Mouse (Mus musculus) urinary bladder, postnatal 4 days (tissue): ENCODE data around the gene Ddx27.
A peak's percentile ranks its signal among the peaks of the same experiment; 100 is the strongest.
"Not testable (repeated sequence)": the region's sequence is repeated elsewhere in the genome, so short reads cannot be mapped to it uniquely, and the experiment has no call there.

Experiments
- DNase-seq, 2 experiments: peaks; one replicate each; pipeline ENCODE4 v3.0.0; 2021 to 2022; ENCODE audit warnings: low spot score in 2 of 2

The Ddx27 gene

GRCm38 (mm10) chr2:167014702-167015381, at the start of gene Ddx27:
Gene Ddx27 (plus strand): TSS chr2:167015193.
- peak; percentile 87 to 95 for DNase-seq

- DNase-seq: no peak
Observed at GRCm38 (mm10) chr2:166973153-166973552, 41.8 kb upstream of the Ddx27 start.

GRCm38 (mm10) chr2:166974177-166974872, 40.7 kb upstream of the Ddx27 start:
- DNase-seq: no peak

GRCm38 (mm10) chr2:166976356-166976755, 38.6 kb upstream of the Ddx27 start:
- no peak for DNase-seq

- DNase-seq: no peak
Observed at GRCm38 (mm10) chr2:166977490-166977889, 37.5 kb upstream of the Ddx27 start.

GRCm38 (mm10) chr2:166980161-166980560, 34.8 kb upstream of the Ddx27 start:
- DNase-seq: no peak

GRCm38 (mm10) chr2:166983351-166983894, 31.6 kb upstream of the Ddx27 start:
- DNase-seq: no peak

- no peak for DNase-seq
Observed at GRCm38 (mm10) chr2:166990861-166991260, 24.1 kb upstream of the Ddx27 start.

- DNase-seq: no peak
Observed at GRCm38 (mm10) chr2:166991945-166992344, 23.0 kb upstream of the Ddx27 start.

GRCm38 (mm10) chr2:166995021-166995795, 19.8 kb upstream of the Ddx27 start:
- DNase-seq: no peak

- peak; percentile 95 for DNase-seq
Observed at GRCm38 (mm10) chr2:166995796-166996532, 19.0 kb upstream of the Ddx27 start, which contains the start of gene Stau1. Gene Stau1 (minus strand): TSS chr2:166996299.

GRCm38 (mm10) chr2:166996533-166996894, 18.5 kb upstream of the Ddx27 start:
- no peak for DNase-seq

GRCm38 (mm10) chr2:167001486-167001885, 13.5 kb upstream of the Ddx27 start:
- no peak for DNase-seq

GRCm38 (mm10) chr2:167004099-167004854, 10.7 kb upstream of the Ddx27 start:
- DNase-seq: no peak

- no peak for DNase-seq
Observed at GRCm38 (mm10) chr2:167006355-167006754, 8.6 kb upstream of the Ddx27 start.

- DNase-seq: no peak
Observed at GRCm38 (mm10) chr2:167007001-167007491, 7.9 kb upstream of the Ddx27 start.

- DNase-seq: not testable (repeated sequence)
Observed at GRCm38 (mm10) chr2:167007565-167007964, 7.4 kb upstream of the Ddx27 start.

GRCm38 (mm10) chr2:167009483-167009882, 5.5 kb upstream of the Ddx27 start:
- no peak for DNase-seq

GRCm38 (mm10) chr2:167010546-167010945, 4.4 kb upstream of the Ddx27 start:
- DNase-seq: no peak

GRCm38 (mm10) chr2:167015382-167015718, 357 bp downstream of the Ddx27 start:
- no peak for DNase-seq

GRCm38 (mm10) chr2:167019396-167019795, 4.4 kb downstream of the Ddx27 start:
- no peak for DNase-seq
